Comparison of ENCODE assay signal across 33 mouse cellular contexts in the genomic region with DNA sequence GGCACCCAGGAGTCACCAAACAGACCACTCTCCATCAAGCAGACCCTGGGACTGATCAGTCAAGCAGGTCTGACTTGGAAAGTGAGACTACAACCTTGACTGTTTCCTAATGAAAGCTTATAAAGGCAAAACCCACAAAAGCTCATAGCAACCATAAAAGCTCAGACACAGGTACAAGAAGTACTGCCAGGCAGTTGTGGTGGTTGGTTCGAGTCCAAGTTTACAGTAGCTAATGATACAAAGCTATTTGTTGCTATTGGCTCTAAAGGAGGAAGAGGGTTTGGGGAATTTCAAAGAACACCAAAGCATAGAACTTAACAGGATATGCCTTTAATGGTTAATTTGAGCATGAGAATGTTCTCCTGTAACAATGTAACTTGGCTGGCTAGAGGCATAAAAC. TPM values are rescaled to one million over a fixed set of nuclear protein-coding genes. Genes with fewer than 3 reads are reported as not detected.
DNase-seq lines count a peak whose midpoint lies in the region; ATAC-seq lines count a peak whose summit lies in the region.
"Had no signal": no experiment of that assay in that cellular context is flagged by ENCODE, and none has a peak within 500 bp of the region (broad histone marks: within the 10 kb centered on the region; RNA-seq: fewer than 3 reads in every experiment).

No protein-coding gene starts in this region.

- H3K4me3 ChIP-seq in heart, embryonic 10.5 days = no peak overlapping the region
- H3K4me3 ChIP-seq in limb, embryonic 13.5 days = no peak overlapping the region
- H3K4me3 ChIP-seq: embryonic facial prominence, embryonic 12.5 days; embryonic facial prominence, embryonic 15.5 days; forebrain, embryonic 12.5 days; forebrain, embryonic 15.5 days; heart, embryonic 13.5 days; hindbrain, embryonic 12.5 days; hindbrain, embryonic 15.5 days had no signal

- H3K9ac ChIP-seq in limb, embryonic 13.5 days = no peak overlapping the region
- H3K9ac ChIP-seq: embryonic facial prominence, embryonic 12.5 days; embryonic facial prominence, embryonic 15.5 days; forebrain, embryonic 12.5 days; forebrain, embryonic 15.5 days; heart, embryonic 13.5 days; hindbrain, embryonic 12.5 days; hindbrain, embryonic 15.5 days had no signal

- 78% methylated on average over 1 of the region's 1 CpGs for WGBS in heart, embryonic 10.5 days
- 58% methylated on average over 1 of the region's 1 CpGs for WGBS in limb, embryonic 13.5 days

- no peak overlapping the region for H3K4me2 ChIP-seq in limb, embryonic 13.5 days (replicated peaks)
- H3K4me2 ChIP-seq: embryonic facial prominence, embryonic 12.5 days; embryonic facial prominence, embryonic 15.5 days; forebrain, embryonic 12.5 days; forebrain, embryonic 15.5 days; heart, embryonic 13.5 days; hindbrain, embryonic 12.5 days; hindbrain, embryonic 15.5 days had no signal

- H3K27me3 ChIP-seq in heart, embryonic 10.5 days (ENCODE audit: insufficient read depth, poor library complexity, severe bottlenecking) = peaks cover 12% of the 10 kb centered on the region; the same call in 1 of the 2 replicates
- no peaks in the 10 kb centered on the region for H3K27me3 ChIP-seq in limb, embryonic 13.5 days
- H3K27me3 ChIP-seq: CH12.LX; embryonic facial prominence, embryonic 12.5 days; embryonic facial prominence, embryonic 15.5 days; forebrain, embryonic 12.5 days; forebrain, embryonic 15.5 days; hindbrain, embryonic 12.5 days; hindbrain, embryonic 15.5 days had no signal

- no peaks in the 10 kb centered on the region for H3K4me1 ChIP-seq in heart, embryonic 10.5 days
- no peaks in the 10 kb centered on the region for H3K4me1 ChIP-seq in limb, embryonic 13.5 days
- H3K4me1 ChIP-seq: embryonic facial prominence, embryonic 12.5 days; embryonic facial prominence, embryonic 15.5 days; forebrain, embryonic 12.5 days; forebrain, embryonic 15.5 days; heart, embryonic 13.5 days; hindbrain, embryonic 12.5 days; hindbrain, embryonic 15.5 days had no signal

- H3K36me3 ChIP-seq in heart, embryonic 10.5 days = no peaks in the 10 kb centered on the region
- H3K36me3 ChIP-seq in limb, embryonic 13.5 days = no peaks in the 10 kb centered on the region
- H3K36me3 ChIP-seq: embryonic facial prominence, embryonic 12.5 days; embryonic facial prominence, embryonic 15.5 days; forebrain, embryonic 12.5 days; forebrain, embryonic 15.5 days; G1E; heart, embryonic 13.5 days; hindbrain, embryonic 12.5 days; hindbrain, embryonic 15.5 days had no signal

- ATAC-seq in limb, embryonic 13.5 days (ENCODE audit: low FRiP score, low read depth) = peak; percentile 57; the same call in 1 of the 2 replicates
- ATAC-seq: forebrain, embryonic 15.5 days; Patski had no signal

- H3K9me3 ChIP-seq in heart, embryonic 10.5 days = no peaks in the 10 kb centered on the region
- H3K9me3 ChIP-seq in limb, embryonic 13.5 days = no peaks in the 10 kb centered on the region
- H3K9me3 ChIP-seq: embryonic facial prominence, embryonic 12.5 days; embryonic facial prominence, embryonic 15.5 days; forebrain, embryonic 12.5 days; forebrain, embryonic 15.5 days; G1E; heart, embryonic 13.5 days; hindbrain, embryonic 12.5 days; hindbrain, embryonic 15.5 days had no signal

- no peak overlapping the region for H3K27ac ChIP-seq in heart, embryonic 10.5 days
- H3K27ac ChIP-seq in limb, embryonic 13.5 days = no peak overlapping the region
- H3K27ac ChIP-seq: embryonic facial prominence, embryonic 12.5 days; embryonic facial prominence, embryonic 15.5 days; forebrain, embryonic 12.5 days; forebrain, embryonic 15.5 days; heart, embryonic 13.5 days; hindbrain, embryonic 12.5 days; hindbrain, embryonic 15.5 days had no signal

- DNase-seq in heart, embryonic 10.5 days (ENCODE audit: low spot score) = peak; percentile 17
- no peak for DNase-seq in heart, adult 8-10 months (ENCODE audit: low spot score)
- DNase-seq in fat pad, adult 2 months (ENCODE audit: extremely low read depth, low read depth, low spot score) = peak; percentile 95
- no peak for DNase-seq in frontal cortex, adult 2 months (ENCODE audit: extremely low spot score in 1 of 2, low spot score in 1 of 2)
- no peak for DNase-seq in adrenal gland, postnatal 10 days
- DNase-seq: adrenal gland, postnatal 14 days; B cell, adult 2 months; cerebellum, adult 11 months; cerebellum, adult 2 months; cerebellum, adult 9-11 months; cerebellum, postnatal 25 days; gastrocnemius, postnatal 10 days; gastrocnemius, postnatal 36 days; heart, postnatal 14 days had no signal

RNA-seq across cellular contexts. Expression of a gene that starts 9.5 kb away (rescaled TPM):
- polyA plus RNA-seq in heart, embryonic 10.5 days (2016; fragmentation: Nextera tagmentation; extraction: Ambion mirVana) = 96.1 and 96.5 TPM in 2 replicates
- total RNA-seq in heart, adult 8-10 months (2022) = 100 to 1,000 TPM; 103 to 108 (median 108) TPM
- polyA plus RNA-seq in limb, embryonic 13.5 days (2015; fragmentation: Nextera tagmentation; extraction: Ambion mirVana) = 78.2 and 78.8 TPM in 2 replicates
- 48.4 and 58.8 TPM in 2 replicates for polyA plus RNA-seq in frontal cortex, adult 2 months (2012; rRNA removed)
- 100 to 1,000 TPM; 104 to 117 TPM for total RNA-seq in adrenal gland, postnatal 10 days (2021)

RNA-seq across cellular contexts. Expression of a gene that starts 30.1 kb away (rescaled TPM):
- not detected in 2 replicates for polyA plus RNA-seq in heart, embryonic 10.5 days (2016; fragmentation: Nextera tagmentation; extraction: Ambion mirVana)
- total RNA-seq in heart, adult 8-10 months (2022) = not detected
- not detected in 2 replicates for polyA plus RNA-seq in limb, embryonic 13.5 days (2015; fragmentation: Nextera tagmentation; extraction: Ambion mirVana)
- polyA plus RNA-seq in frontal cortex, adult 2 months (2012; rRNA removed) = 0.34 and 0.48 TPM in 2 replicates
- not detected for total RNA-seq in adrenal gland, postnatal 10 days (2021)
- total RNA-seq: adrenal gland, adult 18-20 months; adrenal gland, postnatal 14 days; adrenal gland, postnatal 4 days; CH12.LX; common myeloid progenitor, adult 5-6 weeks; gastrocnemius, adult 18-20 months; gastrocnemius, postnatal 10 days; gastrocnemius, postnatal 36 days; granulocyte monocyte progenitor cell, adult 5-6 weeks; heart, postnatal 14 days; hematopoietic stem cell, adult 5-6 weeks had no signal
- polyA plus RNA-seq: cerebellum, adult 2 months; embryonic facial prominence, embryonic 12.5 days; forebrain, embryonic 12.5 days; G1E; heart, embryonic 13.5 days; heart, embryonic 16.5 days; intestine, embryonic 14.5 days; Patski had no signal

RNA-seq across cellular contexts. Expression of a gene that starts 33.6 kb away (rescaled TPM):
- polyA plus RNA-seq in heart, embryonic 10.5 days (2016; fragmentation: Nextera tagmentation; extraction: Ambion mirVana) = 110 and 116 TPM in 2 replicates
- total RNA-seq in heart, adult 8-10 months (2022) = 10 to 100 TPM; 82.6 to 94.5 (median 91.0) TPM
- polyA plus RNA-seq in limb, embryonic 13.5 days (2015; fragmentation: Nextera tagmentation; extraction: Ambion mirVana) = 122 and 128 TPM in 2 replicates
- polyA plus RNA-seq in frontal cortex, adult 2 months (2012; rRNA removed) = 208 TPM in 2 replicates
- 100 to 1,000 TPM; 156 to 161 TPM for total RNA-seq in adrenal gland, postnatal 10 days (2021)

RNA-seq across cellular contexts. Expression of a gene that starts 36.4 kb away (rescaled TPM):
- 229 and 242 TPM in 2 replicates for polyA plus RNA-seq in heart, embryonic 10.5 days (2016; fragmentation: Nextera tagmentation; extraction: Ambion mirVana)
- total RNA-seq in heart, adult 8-10 months (2022) = 10 to 100 TPM; 57.0 to 63.5 (median 57.4) TPM
- 256 and 263 TPM in 2 replicates for polyA plus RNA-seq in limb, embryonic 13.5 days (2015; fragmentation: Nextera tagmentation; extraction: Ambion mirVana)
- 121 and 124 TPM in 2 replicates for polyA plus RNA-seq in frontal cortex, adult 2 months (2012; rRNA removed)
- 10 to 100 TPM; 75.1 to 78.8 TPM for total RNA-seq in adrenal gland, postnatal 10 days (2021)

Comparison
In these comparisons a context has a peak if more than half of its experiments do, and no peak if none do; other contexts are left out.
1. DNase-seq: peak in heart, embryonic 10.5 days (single experiment) and fat pad, adult 2 months (single experiment); none in heart, adult 8-10 months (single experiment), frontal cortex, adult 2 months (0 of 2) and adrenal gland, postnatal 10 days (single experiment).